Mouse (Mus musculus) T-helper 17 cell (primary cell): ENCODE measurements around the gene Trim3.

ENCODE experiments used
- in situ Hi-C, 2 experiments: fragments of 300-600 bp; cut with MboI, MseI; formaldehyde crosslinking; loops; 1 replicate in 1 of 2; 2 replicates in 1 of 2; pipeline ENCODE4 v1.15.1; 2025; ENCODE audit warnings: high pct_unique_total_duplicates in 2 of 2

Gene Trim3

DNA sequence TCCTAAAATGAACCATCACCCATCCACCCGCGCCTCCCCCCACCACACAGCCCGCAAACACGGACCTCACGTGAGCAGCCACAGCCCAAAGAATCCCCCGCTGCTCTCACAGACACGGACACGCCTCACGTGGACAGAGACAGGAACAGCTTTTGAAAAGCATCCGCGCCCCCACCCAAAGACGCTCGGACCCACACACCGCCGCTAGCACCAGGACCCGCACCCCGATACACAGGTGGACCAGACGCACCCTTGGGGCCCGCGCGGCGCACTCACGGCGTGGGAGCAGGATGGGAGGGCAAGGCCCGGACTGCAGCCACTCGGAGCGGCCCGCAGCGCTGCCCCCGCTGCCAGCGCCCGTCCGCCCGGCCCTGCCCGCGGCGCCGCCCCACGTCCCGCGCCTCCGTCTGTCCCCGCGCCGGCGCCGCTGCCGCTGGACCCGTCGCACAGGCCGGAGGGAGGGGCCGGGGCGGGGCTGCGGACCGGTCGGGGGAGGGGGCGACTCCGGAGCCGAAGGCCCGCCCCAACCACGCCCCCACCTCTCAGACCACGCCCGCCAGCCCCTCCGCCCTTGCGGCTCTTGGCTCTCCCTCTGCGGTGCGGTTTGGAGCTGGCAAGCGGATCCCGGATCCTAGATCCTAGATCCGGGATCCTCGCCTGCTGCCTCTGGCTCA, at the start of gene Trim3:
Trim3 (minus strand) TSS at position 445 of the 674 bp plus-strand sequence.
- in situ Hi-C loops = loop anchor here in 1 of 2 experiments (10.0 kb wide), 2 partner anchors 78 to 238 kb away; partner anchors contain the start of gene Smpd1

GRCm38 (mm10) chr7:105650639-105651435, 17.5 kb upstream of the Trim3 start, which contains the start of gene Dnhd1:
Gene Dnhd1, plus strand, starts transcription at chr7:105650827.
- in situ Hi-C loops = no loop called here

GRCm38 (mm10) chr7:105641936-105642335, 8.6 kb upstream of the Trim3 start:
- in situ Hi-C loops = loop anchor here (5.0 to 10.0 kb wide), 2 partner anchors 93 to 165 kb away; partner anchors contain the start of genes Ilk (in 1 of the 2) and Rrp8 (in 1 of the 2)

- in situ Hi-C loops = loop anchor here (5.0 to 10.0 kb wide), 2 partner anchors 94 to 166 kb away; partner anchors contain the start of genes Ilk (in 1 of the 2) and Rrp8 (in 1 of the 2)
Observed at GRCm38 (mm10) chr7:105640894-105641255, 7.5 kb upstream of the Trim3 start.

GRCm38 (mm10) chr7:105640233-105640893, 7.0 kb upstream of the Trim3 start, which contains the start of the genes Arfip2 and Gm45799:
Gene Arfip2, minus strand, starts transcription at chr7:105640416.
Gene Gm45799, plus strand, starts transcription at chr7:105640552.
- in situ Hi-C loops = loop anchor here (5.0 to 10.0 kb wide), 2 partner anchors 94 to 167 kb away; partner anchors contain the start of genes Ilk (in 1 of the 2) and Rrp8 (in 1 of the 2)

DNA sequence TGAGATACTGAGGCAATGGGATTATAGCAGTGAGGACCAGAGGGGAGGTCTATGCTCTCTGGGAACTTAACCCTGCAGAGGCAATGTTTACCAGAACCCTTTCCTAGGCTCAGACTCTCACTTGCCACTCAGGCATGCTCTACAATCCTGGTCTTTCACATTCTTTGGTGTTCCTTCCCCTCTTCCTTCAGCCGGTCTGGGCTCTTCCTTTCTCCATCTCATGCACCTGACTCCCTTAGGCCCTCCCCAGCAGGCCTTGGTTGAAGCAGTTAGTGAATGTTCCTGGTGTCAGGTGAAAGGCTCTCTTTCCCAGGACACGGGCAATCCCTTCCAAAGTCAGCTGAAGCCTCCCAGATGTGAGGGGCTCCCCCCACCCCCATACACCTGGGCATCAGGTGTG, 6.4 kb upstream of the Trim3 start, which contains the start of gene Timm10b:
Timm10b (plus strand) TSS at position 301 of the 400 bp plus-strand sequence.
- in situ Hi-C loops = loop anchor here (5.0 to 10.0 kb wide), 4 partner anchors 85 to 245 kb away; partner anchors contain the start of genes Ilk (in 1 of the 2), Rrp8 (in 1 of the 2) and Smpd1 (in 1 of the 2)

DNA sequence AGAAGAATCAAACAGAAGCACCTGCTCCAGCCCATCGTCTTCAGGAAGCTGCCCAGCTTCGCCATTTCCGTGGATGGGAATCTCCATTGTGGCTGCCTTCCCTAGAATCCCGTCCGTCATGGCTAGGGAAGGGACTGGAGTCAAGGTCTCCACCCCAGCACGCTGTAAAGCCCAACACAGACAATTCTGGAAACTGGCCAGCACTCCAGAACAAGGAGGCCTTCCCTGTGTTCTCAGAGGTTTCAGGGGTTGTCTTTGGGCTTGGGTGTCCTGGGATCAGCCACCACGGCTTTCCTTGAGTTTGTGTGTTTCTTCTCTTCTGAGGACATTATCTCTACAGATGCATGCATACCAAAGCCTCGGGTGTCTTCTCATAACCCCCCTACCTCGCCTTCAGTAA, 5.9 kb upstream of the Trim3 start:
- in situ Hi-C loops = loop anchor here in 1 of 2 experiments (10.0 kb wide), 2 partner anchors 85 to 245 kb away; partner anchors contain the start of gene Smpd1

DNA sequence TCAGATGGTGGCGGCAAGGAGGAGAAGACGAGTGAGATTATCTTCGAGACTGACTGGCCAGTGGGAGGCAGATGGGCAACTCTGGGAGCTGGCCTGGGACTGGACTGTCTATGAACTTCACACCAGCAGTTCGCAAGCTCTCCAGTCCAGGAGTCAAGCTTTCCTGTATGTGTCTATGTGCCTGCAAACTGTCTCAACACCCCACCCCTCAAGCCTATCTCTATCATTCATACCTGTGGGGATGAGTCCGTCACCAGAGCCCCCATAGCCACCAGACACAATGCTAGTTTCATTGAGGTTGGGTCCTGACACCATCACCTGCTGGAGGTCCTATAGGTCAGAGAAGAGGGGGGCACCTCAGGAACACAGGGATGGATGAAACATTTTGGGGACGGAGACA, 5.4 kb upstream of the Trim3 start:
- in situ Hi-C loops = loop anchor here in 1 of 2 experiments (10.0 kb wide), 2 partner anchors 84 to 244 kb away; partner anchors contain the start of gene Smpd1

GRCm38 (mm10) chr7:105635726-105636125, 2.4 kb upstream of the Trim3 start:
- in situ Hi-C loops = loop anchor here in 1 of 2 experiments (10.0 kb wide), 2 partner anchors 81 to 241 kb away; partner anchors contain the start of gene Smpd1

- in situ Hi-C loops = loop anchor here in 1 of 2 experiments (10.0 kb wide), 2 partner anchors 80 to 240 kb away; partner anchors contain the start of gene Smpd1
Observed at GRCm38 (mm10) chr7:105634272-105634920, 1.0 kb upstream of the Trim3 start.

DNA sequence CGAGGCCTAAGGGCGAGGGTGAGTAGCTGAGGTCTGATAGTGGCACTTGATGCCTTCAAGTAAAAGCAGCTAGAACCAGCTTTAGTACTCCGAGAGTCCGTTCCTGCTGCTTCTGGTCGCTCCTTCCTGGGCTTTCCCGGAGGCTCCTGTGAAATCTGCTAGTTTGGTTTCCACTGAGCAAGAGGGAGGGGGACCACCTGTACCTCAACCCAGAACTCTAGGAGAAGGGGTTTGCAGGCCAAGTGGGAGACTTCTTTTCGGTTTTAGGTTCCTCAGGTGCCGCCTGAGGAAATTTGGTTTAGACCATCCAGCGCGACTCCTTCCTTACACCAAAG, 397 bp upstream of the Trim3 start:
- in situ Hi-C loops = loop anchor here in 1 of 2 experiments (10.0 kb wide), 2 partner anchors 79 to 239 kb away; partner anchors contain the start of gene Smpd1

- in situ Hi-C loops = loop anchor here in 1 of 2 experiments (10.0 kb wide), 2 partner anchors 78 to 238 kb away; partner anchors contain the start of gene Smpd1
Observed at GRCm38 (mm10) chr7:105632551-105632972, 809 bp downstream of the Trim3 start.

GRCm38 (mm10) chr7:105628633-105629032, 4.7 kb downstream of the Trim3 start:
- in situ Hi-C loops = no loop called here

- in situ Hi-C loops = no loop called here
Observed at GRCm38 (mm10) chr7:105625397-105625796, 8.0 kb downstream of the Trim3 start.

DNA sequence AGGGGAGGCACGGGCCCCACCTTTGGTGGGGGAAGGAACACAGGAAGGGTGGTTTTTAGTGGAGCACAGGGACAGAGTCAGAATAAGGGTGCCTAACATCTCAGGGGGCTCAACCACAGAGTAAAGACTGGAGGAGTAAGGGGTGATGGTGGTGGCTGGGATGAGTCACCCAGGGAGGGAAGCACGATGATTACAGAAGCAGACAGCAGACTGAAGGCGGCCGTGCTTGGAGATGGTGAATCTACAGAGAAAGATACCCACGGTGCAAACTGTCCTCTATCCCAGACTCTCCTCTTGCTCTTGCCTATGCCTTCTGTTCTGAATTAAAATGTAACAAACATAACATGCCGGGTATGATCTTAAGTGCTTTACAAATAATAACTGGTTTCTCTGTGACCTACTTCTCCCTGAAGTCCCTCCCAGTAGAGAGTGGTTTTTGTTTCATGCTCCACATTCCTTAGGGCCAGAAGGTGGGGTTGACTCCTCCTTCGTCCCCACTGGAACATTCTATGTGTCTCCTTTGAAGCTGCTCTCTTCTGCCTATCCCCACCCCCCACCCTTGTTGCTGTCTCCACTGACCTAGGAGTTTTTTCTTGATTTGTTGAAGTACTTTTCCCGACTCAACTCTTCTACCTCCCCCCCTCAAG, 11.6 kb downstream of the Trim3 start:
- in situ Hi-C loops = no loop called here

GRCm38 (mm10) chr7:105621053-105621452, 12.3 kb downstream of the Trim3 start:
- in situ Hi-C loops = no loop called here

- in situ Hi-C loops = no loop called here
Observed at GRCm38 (mm10) chr7:105619701-105620100, 13.7 kb downstream of the Trim3 start.

- in situ Hi-C loops = no loop called here
Observed at GRCm38 (mm10) chr7:105617810-105618209, 15.6 kb downstream of the Trim3 start.

DNA sequence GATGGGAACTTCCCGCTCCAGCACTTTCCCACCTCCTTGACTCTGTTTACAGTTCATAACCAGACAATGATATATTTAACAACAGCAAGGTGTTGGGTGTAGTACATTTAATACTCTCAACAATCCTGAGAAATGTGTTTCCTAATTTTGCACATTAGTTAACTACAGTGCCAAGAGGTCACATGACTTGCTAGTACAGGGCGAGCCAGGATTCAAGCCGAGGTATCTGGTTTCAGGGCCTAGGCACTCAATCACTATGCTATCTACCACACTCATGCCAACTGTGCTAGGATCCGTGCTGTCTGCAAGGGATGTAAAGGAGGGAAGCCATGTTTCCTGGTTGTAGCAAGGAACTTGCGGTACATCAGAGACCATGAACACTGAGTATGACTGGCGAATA, 16.8 kb downstream of the Trim3 start:
- in situ Hi-C loops = no loop called here

GRCm38 (mm10) chr7:105615720-105616119, 17.7 kb downstream of the Trim3 start:
- in situ Hi-C loops = no loop called here
